Mouse (Mus musculus) neural tube, embryonic 15.5 days (tissue): ENCODE measurements around the gene Gm49325. TPM values are rescaled to one million over a fixed set of nuclear protein-coding genes. Genes with fewer than 3 reads are reported as not detected.
A peak's percentile ranks its signal among the peaks of the same experiment; 100 is the strongest.

Experiments used
- ATAC-seq: fragments of 200-750 bp; cut with Nextera tagmentation; 2 replicates; pipeline ENCODE4 v1.8.0; 2017; ENCODE audit warnings: mild to moderate bottlenecking, moderate TSS enrichment, moderate library complexity; ENCODE audit not compliant: low FRiP score
- H3K27ac ChIP-seq: fragments of 300-500 bp; sonication (generic); replicated peaks from 2 replicates; pipeline ENCODE4 v1.5.1; 2015; ENCODE audit warnings: mild to moderate bottlenecking, inconsistent platforms
- H3K27me3 ChIP-seq: fragments of 300-500 bp; sonication (generic); replicated peaks from 2 replicates; pipeline ENCODE4 v1.6.1; 2015; ENCODE audit warnings: inconsistent platforms
- H3K36me3 ChIP-seq: fragments of 300-500 bp; sonication (generic); 2 replicates; pipeline ENCODE4 v1.6.1; 2015; ENCODE audit warnings: inconsistent platforms
- H3K4me1 ChIP-seq: fragments of 300-500 bp; sonication (generic); 2 replicates; pipeline ENCODE4 v1.6.1; 2015; ENCODE audit warnings: inconsistent platforms
- H3K4me2 ChIP-seq: fragments of 300-500 bp; sonication (generic); 2 replicates; pipeline ENCODE4 v1.6.1; 2015; ENCODE audit warnings: inconsistent platforms, mild to moderate bottlenecking, moderate library complexity
- H3K4me3 ChIP-seq: fragments of 300-500 bp; sonication (generic); replicated peaks from 2 replicates; pipeline ENCODE4 v1.5.1; 2015; ENCODE audit warnings: mild to moderate bottlenecking, inconsistent platforms
- H3K9ac ChIP-seq: fragments of 300-500 bp; sonication (generic); replicated peaks from 2 replicates; pipeline ENCODE4 v1.6.1; 2015; ENCODE audit warnings: mild to moderate bottlenecking, inconsistent platforms
- H3K9me3 ChIP-seq: fragments of 300-500 bp; sonication (generic); replicated peaks from 2 replicates; pipeline ENCODE4 v1.6.1; 2016; ENCODE audit warnings: inconsistent platforms
- WGBS: fragments of 180-500 bp; shearing (Covaris S2); methylation state at CpG from one replicate; pipeline ENCODE4 v1.1.7; 2015; ENCODE audit warnings: mixed read lengths; 5-methylcytosine and 5-hydroxymethylcytosine counted together
- polyA plus RNA-seq: library from polyadenylated mRNA; unstranded; fragments of >200 nt; fragmentation: Nextera tagmentation; extraction: Ambion mirVana; gene quantifications from 2 replicates; pipeline ENCODE4 v1.2.1, GENCODE M21; 2015

Gene Gm49325
- polyA plus RNA-seq, result 1.4 and 2.4 TPM in 2 replicates

DNA sequence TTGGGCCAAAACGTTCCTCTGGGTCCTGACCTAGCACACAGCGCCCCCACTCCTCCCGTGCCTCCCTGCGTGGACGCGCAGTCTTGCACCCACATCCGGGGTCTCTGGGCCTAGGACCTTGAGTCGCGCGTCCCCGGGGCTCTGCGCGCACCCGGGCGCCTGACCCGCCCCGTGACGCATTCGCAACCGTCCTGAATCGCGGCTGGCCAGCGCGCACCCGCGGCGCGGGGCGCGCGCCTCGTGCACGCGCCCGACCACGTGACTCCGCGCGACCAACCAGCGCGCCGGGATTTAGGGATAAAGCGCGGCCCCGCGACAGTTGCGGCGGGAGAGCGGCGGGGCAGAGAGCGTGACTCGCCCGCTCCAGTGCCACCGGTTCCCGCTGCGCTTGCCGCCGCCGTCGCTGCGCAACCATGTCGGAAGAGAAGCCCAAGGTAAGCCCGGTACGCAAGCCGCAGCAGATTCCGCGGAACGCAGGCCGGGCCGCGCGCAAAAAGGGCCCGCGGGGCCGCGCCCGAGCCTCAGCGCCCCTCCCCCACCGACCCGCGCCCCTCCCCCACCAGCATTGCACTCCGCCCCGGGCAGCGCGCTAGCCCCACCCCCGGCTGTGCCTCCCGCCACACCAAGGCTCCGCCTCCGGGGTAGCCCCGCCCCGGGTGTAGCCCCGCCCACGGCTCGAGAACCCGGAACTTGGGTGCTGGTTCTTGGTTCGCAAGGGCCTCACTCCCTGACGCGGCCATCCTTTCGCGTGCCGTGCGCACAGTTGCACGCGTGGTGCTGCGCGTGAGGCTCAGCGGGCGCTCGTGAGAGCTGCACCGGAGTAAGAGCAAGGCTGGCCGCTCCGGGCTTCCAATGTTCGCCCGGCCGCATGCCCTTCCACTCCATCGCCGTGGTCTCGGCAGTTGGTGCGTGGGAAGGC, at the start of gene Gm49325, which contains the start of gene Sumo3:
Gm49325 (plus strand) TSS at position 290 of the 919 bp plus-strand sequence.
Sumo3 (plus strand) TSS at position 190 of the 919 bp plus-strand sequence.
- H3K4me2 ChIP-seq, result peak within 1 kb of the TSS; percentile 89
- H3K36me3 ChIP-seq, result peaks cover 13% of the 10 kb centered on the region
- no peaks in the 10 kb centered on the region for H3K27me3 ChIP-seq
- under 1% methylated on average over 94 of the region's 119 CpGs for WGBS
- peak within 1 kb of the TSS; percentile 67 for H3K4me3 ChIP-seq
- H3K9me3 ChIP-seq, result no peaks in the 10 kb centered on the region
- H3K27ac ChIP-seq, result peak within 1 kb of the TSS; percentile 97
- peak; percentile 90 for ATAC-seq
- peaks cover 24% of the 10 kb centered on the region for H3K4me1 ChIP-seq
- H3K9ac ChIP-seq, result peak within 1 kb of the TSS; percentile 83

DNA sequence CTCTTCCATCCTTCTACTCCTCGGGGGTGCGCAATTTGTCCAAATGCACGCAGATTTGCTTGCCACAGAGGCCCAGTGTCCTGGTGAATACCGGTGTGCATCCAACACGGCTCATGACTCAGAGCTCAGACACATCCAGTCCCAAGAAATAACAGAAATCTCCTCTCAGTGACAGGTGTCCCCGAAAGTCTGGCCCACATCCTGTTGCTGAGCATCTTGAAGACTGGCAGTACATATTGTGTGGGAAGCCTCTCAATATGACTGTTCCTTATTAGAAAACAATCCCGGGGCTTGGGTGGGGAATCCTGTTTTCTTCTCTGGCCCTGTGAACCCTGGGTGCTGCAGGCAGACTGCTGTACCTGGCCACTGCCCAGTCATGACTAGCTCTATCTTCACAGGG, 49.4 kb upstream of the Gm49325 start:
- Histone ChIP-seq H3K9ac (no peak overlapping the region), H3K27me3 (no peaks in the 10 kb centered on the region), H3K4me3 (no peak overlapping the region), H3K4me1 (no peaks in the 10 kb centered on the region), H3K4me2 (no peak overlapping the region), H3K36me3 (no peaks in the 10 kb centered on the region), H3K9me3 (no peaks in the 10 kb centered on the region), H3K27ac (no peak overlapping the region)
- ATAC-seq, result no peak
- WGBS, result 92% methylated on average over 7 of the region's 7 CpGs

DNA sequence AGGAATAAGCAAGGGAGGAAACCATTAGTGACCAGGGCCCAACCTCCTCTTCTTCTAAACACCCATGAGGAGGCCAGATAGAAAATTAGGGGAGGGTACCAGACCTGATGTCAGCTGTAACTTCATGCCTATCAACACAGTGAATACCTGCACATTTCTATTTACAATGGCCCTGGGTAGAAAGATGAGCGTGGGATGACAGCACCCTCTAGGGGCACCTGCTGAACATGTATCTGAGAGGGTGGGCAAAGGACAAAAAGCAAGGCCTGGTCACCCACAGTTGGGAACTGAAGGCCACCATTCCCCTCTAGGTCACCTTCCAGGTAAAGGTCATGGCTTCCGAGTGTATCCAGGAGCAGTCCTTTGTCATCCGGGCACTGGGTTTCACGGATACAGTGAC, 48.4 kb upstream of the Gm49325 start:
- Histone ChIP-seq H3K36me3 (no peaks in the 10 kb centered on the region), H3K9ac (no peak overlapping the region), H3K4me1 (no peaks in the 10 kb centered on the region), H3K4me3 (no peak overlapping the region), H3K9me3 (no peaks in the 10 kb centered on the region), H3K27ac (no peak overlapping the region), H3K4me2 (no peak overlapping the region), H3K27me3 (no peaks in the 10 kb centered on the region)
- ATAC-seq, result no peak
- 92% methylated on average over 4 of the region's 4 CpGs for WGBS

DNA sequence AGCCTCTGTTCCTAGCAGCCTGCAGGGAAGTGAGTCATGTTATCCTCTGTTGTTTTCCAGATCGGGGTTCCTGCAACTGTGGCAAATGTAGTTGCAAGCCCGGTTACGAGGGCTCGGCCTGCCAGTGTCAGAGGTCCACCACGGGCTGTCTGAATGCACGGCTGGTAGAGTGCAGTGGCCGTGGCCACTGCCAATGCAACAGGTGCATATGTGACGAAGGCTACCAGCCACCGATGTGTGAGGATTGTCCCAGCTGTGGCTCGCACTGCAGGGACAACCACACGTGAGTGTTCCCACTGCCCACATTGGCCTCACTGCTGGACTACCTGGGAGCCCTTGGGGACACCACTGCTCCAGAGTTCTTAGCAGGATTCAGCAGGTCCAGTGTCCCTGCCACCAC, 45.9 kb upstream of the Gm49325 start:
- no peak overlapping the region for H3K9ac ChIP-seq
- ATAC-seq, result no peak
- no peaks in the 10 kb centered on the region for H3K27me3 ChIP-seq
- H3K27ac ChIP-seq, result no peak overlapping the region
- H3K4me3 ChIP-seq, result no peak overlapping the region
- H3K4me2 ChIP-seq, result no peak overlapping the region
- no peaks in the 10 kb centered on the region for H3K9me3 ChIP-seq
- WGBS, result 89% methylated on average over 11 of the region's 11 CpGs
- no peaks in the 10 kb centered on the region for H3K4me1 ChIP-seq
- H3K36me3 ChIP-seq, result no peaks in the 10 kb centered on the region

DNA sequence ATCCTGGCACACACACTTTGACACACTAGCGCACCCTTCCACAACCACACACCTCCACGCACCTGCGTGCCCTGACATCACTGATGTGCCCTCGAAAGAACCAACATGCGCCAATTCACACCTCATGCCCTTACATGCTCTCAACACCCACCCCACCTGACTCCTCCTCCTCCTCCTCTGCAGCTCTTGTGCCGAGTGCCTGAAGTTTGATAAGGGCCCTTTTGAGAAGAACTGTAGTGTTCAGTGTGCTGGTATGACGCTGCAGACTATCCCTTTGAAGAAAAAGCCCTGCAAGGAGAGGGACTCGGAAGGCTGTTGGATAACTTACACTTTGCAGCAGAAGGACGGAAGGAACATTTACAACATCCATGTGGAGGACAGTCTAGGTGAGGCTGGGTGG, 45.2 kb upstream of the Gm49325 start:
- H3K36me3 ChIP-seq, result no peaks in the 10 kb centered on the region
- no peaks in the 10 kb centered on the region for H3K9me3 ChIP-seq
- WGBS, result 93% methylated on average over 9 of the region's 9 CpGs
- no peaks in the 10 kb centered on the region for H3K27me3 ChIP-seq
- no peak overlapping the region for H3K9ac ChIP-seq
- no peaks in the 10 kb centered on the region for H3K4me1 ChIP-seq
- no peak for ATAC-seq
- no peak overlapping the region for H3K27ac ChIP-seq
- no peak overlapping the region for H3K4me3 ChIP-seq
- no peak overlapping the region for H3K4me2 ChIP-seq

DNA sequence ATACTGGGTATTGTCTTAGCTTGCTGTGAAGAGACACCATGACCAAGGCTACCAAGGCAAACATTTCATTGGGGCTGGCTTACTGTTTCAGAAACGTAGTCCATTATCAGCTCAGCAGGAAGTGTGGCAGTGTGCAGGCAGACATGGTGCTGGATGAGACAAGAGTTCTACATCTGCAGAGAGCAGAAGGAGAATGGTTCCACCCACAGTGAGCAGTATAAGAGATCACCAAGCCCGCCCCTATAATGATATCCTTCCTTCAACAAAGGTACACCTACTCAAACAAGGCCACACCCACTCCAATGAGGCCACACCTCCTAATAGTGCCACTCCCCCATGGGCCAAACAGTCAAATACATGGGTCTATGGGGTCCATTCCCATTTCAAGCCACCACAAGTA, 44.5 kb upstream of the Gm49325 start:
- Histone ChIP-seq H3K9me3 (no peaks in the 10 kb centered on the region), H3K27ac (no peak overlapping the region), H3K9ac (no peak overlapping the region), H3K4me3 (no peak overlapping the region), H3K27me3 (no peaks in the 10 kb centered on the region), H3K36me3 (no peaks in the 10 kb centered on the region), H3K4me1 (no peaks in the 10 kb centered on the region), H3K4me2 (no peak overlapping the region)
- WGBS, result 74% methylated on average over 2 of the region's 2 CpGs
- no peak for ATAC-seq

DNA sequence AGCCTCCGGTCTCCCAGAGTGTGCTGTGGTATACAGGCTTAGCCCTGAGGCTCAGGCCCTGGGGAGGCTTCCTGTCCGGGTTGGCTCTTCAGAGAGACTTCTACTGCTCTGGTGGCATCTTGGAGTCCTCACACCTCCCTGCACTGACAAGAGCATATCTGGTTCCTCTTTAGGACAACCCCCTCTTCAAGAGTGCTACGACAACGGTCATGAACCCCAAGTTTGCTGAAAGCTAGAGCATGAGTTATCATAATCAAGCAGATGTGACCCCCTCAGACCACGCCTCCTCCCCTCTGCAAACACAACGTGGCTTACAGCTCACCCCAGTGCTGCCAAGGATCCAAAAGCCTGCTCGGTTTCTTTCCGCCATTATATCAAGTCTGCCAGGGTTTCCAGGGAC, 41.0 kb upstream of the Gm49325 start:
- Histone ChIP-seq H3K4me2 (no peak overlapping the region), H3K4me3 (no peak overlapping the region), H3K27ac (no peak overlapping the region), H3K4me1 (no peaks in the 10 kb centered on the region), H3K27me3 (no peaks in the 10 kb centered on the region), H3K9me3 (no peaks in the 10 kb centered on the region), H3K36me3 (no peaks in the 10 kb centered on the region), H3K9ac (no peak overlapping the region)
- no peak for ATAC-seq
- 85% methylated on average over 8 of the region's 8 CpGs for WGBS

DNA sequence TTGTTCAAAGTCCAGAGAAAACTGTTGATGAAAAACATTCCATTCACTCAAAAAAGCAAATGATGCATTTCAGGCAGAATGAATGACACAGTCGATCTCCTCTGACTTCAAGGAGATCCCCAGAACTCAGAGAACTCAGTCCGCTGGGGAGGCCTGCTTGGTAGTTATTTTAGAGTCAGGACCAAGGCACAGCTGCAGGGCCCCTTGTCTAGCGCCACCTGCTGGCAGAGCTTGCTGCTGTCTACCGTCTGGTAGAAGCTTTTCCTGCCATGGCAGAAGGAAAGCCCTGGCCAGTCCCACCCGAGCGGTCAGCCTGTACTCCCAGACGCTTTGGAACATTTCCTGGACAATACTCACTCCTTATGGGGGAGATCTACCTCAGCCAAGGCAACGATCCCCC, 39.3 kb upstream of the Gm49325 start:
- Histone ChIP-seq H3K4me3 (no peak overlapping the region), H3K9ac (no peak overlapping the region), H3K36me3 (no peaks in the 10 kb centered on the region), H3K27ac (no peak overlapping the region), H3K4me1 (no peaks in the 10 kb centered on the region), H3K27me3 (no peaks in the 10 kb centered on the region), H3K4me2 (no peak overlapping the region), H3K9me3 (no peaks in the 10 kb centered on the region)
- no peak for ATAC-seq
- 37% methylated on average over 8 of the region's 8 CpGs for WGBS

DNA sequence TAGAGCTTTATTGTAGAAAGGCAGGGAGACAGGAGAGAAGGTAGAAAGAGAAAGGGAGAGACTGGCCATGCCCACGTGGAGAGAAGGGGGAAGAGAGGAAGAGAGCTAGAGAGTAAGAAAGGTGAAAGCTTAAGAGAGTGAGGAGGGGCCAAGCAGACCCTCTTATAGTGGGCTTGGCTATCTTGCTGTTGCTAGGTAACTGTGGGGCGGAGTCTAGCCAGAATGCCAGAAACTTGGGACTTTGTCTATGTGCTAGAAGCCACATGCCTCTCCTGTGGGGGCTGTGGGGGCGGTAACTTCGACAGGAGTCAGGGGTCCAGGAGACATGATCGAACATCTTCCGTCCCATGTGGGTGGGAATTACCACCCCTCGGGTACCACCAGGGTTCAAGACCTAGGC, 36.5 kb upstream of the Gm49325 start:
- Histone ChIP-seq H3K36me3 (no peaks in the 10 kb centered on the region), H3K4me3 (no peak overlapping the region), H3K9ac (no peak overlapping the region), H3K27ac (no peak overlapping the region), H3K4me2 (no peak overlapping the region), H3K27me3 (no peaks in the 10 kb centered on the region), H3K4me1 (no peaks in the 10 kb centered on the region), H3K9me3 (no peaks in the 10 kb centered on the region)
- no peak for ATAC-seq
- 54% methylated on average over 7 of the region's 7 CpGs for WGBS

DNA sequence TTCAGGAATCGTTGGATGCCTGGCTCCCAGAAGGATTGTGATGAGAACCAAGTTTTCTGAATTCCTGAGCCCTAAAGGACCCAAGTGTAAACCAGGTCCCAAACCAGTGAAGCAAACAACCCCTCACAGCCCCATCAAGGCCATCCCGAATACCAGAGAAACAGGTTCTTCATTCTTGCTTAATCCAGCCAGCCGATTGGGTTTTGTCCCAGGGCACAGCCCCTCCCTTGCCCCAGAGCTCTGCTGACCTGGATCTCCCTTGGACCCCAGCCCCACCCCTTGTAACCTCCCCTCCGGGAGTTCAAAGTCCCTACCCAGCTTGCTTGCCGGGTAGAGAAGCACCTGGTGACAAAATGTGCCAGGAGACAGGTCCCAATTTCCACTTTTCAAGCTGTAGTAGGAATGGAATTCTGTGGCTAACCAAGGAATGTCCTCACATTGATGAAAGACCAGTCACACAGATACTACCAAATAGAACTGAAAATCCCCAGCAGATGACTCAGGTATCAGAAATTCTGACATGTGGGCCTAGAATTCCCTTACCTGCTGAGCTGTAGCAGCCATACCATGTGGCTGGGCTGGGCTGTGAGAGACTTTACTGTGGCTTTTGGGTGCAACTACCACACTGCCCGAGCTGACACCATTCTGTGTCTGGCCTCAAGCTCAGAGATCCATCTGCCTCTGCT, 35.9 kb upstream of the Gm49325 start:
- Histone ChIP-seq H3K4me1 (no peaks in the 10 kb centered on the region), H3K9ac (no peak overlapping the region), H3K4me2 (no peak overlapping the region), H3K4me3 (no peak overlapping the region), H3K27ac (no peak overlapping the region), H3K9me3 (no peaks in the 10 kb centered on the region), H3K36me3 (no peaks in the 10 kb centered on the region), H3K27me3 (no peaks in the 10 kb centered on the region)
- no peak for ATAC-seq
- 64% methylated on average over 6 of the region's 6 CpGs for WGBS

DNA sequence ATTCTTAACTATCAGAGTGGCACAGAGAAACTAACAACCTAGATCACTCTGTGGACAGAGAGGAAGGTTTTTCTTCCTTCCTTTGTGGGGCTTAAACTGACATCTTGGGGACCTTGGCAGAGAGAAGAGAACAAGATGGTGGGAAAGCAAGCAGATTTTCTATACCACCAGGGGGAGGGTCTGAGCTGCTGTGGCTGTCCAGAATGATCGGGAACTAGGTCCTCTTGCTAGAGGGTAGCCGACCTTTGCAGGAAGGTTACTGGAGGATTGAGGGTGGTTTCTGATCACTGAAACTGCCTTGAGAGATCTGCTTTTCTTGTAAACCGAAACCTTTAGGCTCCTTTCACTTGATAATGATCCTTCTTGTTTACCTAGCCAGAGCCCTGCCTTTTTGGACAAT, 33.8 kb upstream of the Gm49325 start:
- no peaks in the 10 kb centered on the region for H3K27me3 ChIP-seq
- no peak for ATAC-seq
- no peak overlapping the region for H3K4me2 ChIP-seq
- H3K36me3 ChIP-seq, result no peaks in the 10 kb centered on the region
- H3K9me3 ChIP-seq, result no peaks in the 10 kb centered on the region
- no peak overlapping the region for H3K4me3 ChIP-seq
- H3K4me1 ChIP-seq, result no peaks in the 10 kb centered on the region
- H3K27ac ChIP-seq, result no peak overlapping the region
- 37% methylated on average over 3 of the region's 3 CpGs for WGBS
- no peak overlapping the region for H3K9ac ChIP-seq

DNA sequence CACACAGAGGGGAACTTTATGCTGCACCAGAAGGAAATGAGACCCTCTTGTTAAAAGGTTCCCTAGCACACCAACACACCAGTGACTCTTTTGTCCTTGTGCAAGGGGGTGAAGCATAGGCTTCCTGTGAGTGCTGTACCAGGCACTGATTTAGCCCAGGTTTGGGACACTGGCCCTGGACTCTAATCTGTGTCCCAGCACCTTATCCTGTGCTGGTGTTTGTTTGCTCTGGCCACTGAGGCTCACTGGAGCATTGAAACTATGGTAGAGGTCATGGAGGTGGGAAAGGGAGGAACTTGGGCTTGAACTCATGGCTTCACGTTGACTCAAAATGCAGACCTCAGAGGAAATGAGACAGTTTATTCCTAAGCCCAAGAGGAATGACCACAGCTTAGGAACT, 32.8 kb upstream of the Gm49325 start:
- no peak overlapping the region for H3K27ac ChIP-seq
- H3K4me3 ChIP-seq, result no peak overlapping the region
- no peaks in the 10 kb centered on the region for H3K9me3 ChIP-seq
- no peak overlapping the region for H3K9ac ChIP-seq
- H3K36me3 ChIP-seq, result no peaks in the 10 kb centered on the region
- 91% methylated on average over 1 of the region's 1 CpGs for WGBS
- no peaks in the 10 kb centered on the region for H3K4me1 ChIP-seq
- ATAC-seq, result no peak
- H3K27me3 ChIP-seq, result 0 out of 2 replicates have a peak, but pooled peaks cover 5% of the 10 kb centered on the region
- H3K4me2 ChIP-seq, result no peak overlapping the region
